Mouse (Mus musculus) c-Kit-positive CD71-negative TER-119-negative erythroid progenitor cells, embryonic 14.5 days (primary cell): ENCODE measurements around the gene Gpc4.

Experiments
- DNase-seq: peaks from one replicate; pipeline ENCODE4 v3.0.0-alpha.2; 2013; ENCODE audit warnings: low read depth

Gpc4 gene

GRCm38 (mm10) chrX:52030146-52030545 is 134.9 kb downstream of the Gpc4 start:
- no peak for DNase-seq

GRCm38 (mm10) chrX:52017660-52018059 is 147.4 kb downstream of the Gpc4 start:
- no peak for DNase-seq
